Comparison of ENCODE assay signal across 8 mouse cellular contexts in genomic region chr6:99027542-99028160, GRCm38 (mm10).
DNase-seq lines count a peak whose midpoint lies in the region; ATAC-seq and TF ChIP-seq lines count a peak whose summit lies in the region.

No protein-coding gene starts in this region.

- H3ac ChIP-seq in myocyte (ENCODE audit: control insufficient read depth, insufficient read length): peak overlapping the region; percentile 99

- 15% methylated on average over 22 of the region's 22 CpGs for WGBS in kidney, adult 2 months
- 1% methylated on average over 21 of the region's 22 CpGs for WGBS in intestine, embryonic 15.5 days

- H3K4me1 ChIP-seq in kidney, adult 2 months (ENCODE audit: control insufficient read depth, insufficient read depth, low read length): no peaks in the 10 kb centered on the region
- H3K4me1 ChIP-seq in cortical plate, adult 2 months (ENCODE audit: control insufficient read depth, insufficient read depth, low read length): no peaks in the 10 kb centered on the region; the same call in 1 of the 2 replicates
- peaks cover 16% of the 10 kb centered on the region for H3K4me1 ChIP-seq in intestine, embryonic 15.5 days (replicated peaks)

- peak overlapping the region; percentile 79 for H3K4me3 ChIP-seq in kidney, adult 2 months (ENCODE audit: insufficient read depth, low read depth, low read length)
- H3K4me3 ChIP-seq in cortical plate, adult 2 months (ENCODE audit: insufficient read depth, low read length): peak overlapping the region; percentile 88
- H3K4me3 ChIP-seq in intestine, embryonic 15.5 days (replicated peaks): peak overlapping the region; percentile 69
- H3K4me3 ChIP-seq in myocyte: peak overlapping the region; percentile 63

- peak overlapping the region; percentile 87 for H3K9ac ChIP-seq in intestine, embryonic 15.5 days

- no peak for TF ChIP-seq CTCF in kidney, adult 2 months (conservative IDR thresholded peaks at IDR 0.05; ENCODE audit: insufficient read depth, insufficient read length, low read depth, low read length)
- TF ChIP-seq CTCF in cortical plate, adult 2 months (IDR thresholded peaks at IDR 0.05; ENCODE audit: extremely low read depth, insufficient read depth, low read length): no peak

- ATAC-seq in intestine, embryonic 15.5 days: peak; percentile 40; the same call in 1 of the 2 replicates

- no peak for TF ChIP-seq POLR2A in kidney, adult 2 months (IDR thresholded peaks at IDR 0.05; ENCODE audit: low read depth, low read length)
- no peak for TF ChIP-seq POLR2A in cortical plate, adult 2 months (IDR thresholded peaks at IDR 0.05; ENCODE audit: extremely low read depth, insufficient read depth, low read length)
- no peak for TF ChIP-seq POLR2A in myocyte (IDR thresholded peaks at IDR 0.05; ENCODE audit: insufficient read length, low read depth)

- DNase-seq in kidney, adult 2 months: peak; percentile 16
- no peak for DNase-seq in kidney, adult 18-20 months
- peak; percentile 35 for DNase-seq in CD4-positive helper T cell, adult 2 months (ENCODE audit: low read depth, low spot score)
- no peak for DNase-seq in adrenal gland, postnatal 10 days
- no peak for DNase-seq in thymus, postnatal 14 days

- peak overlapping the region; percentile 86 for H3K4me2 ChIP-seq in intestine, embryonic 15.5 days (replicated peaks)
- peak overlapping the region; percentile 89 for H3K4me2 ChIP-seq in myocyte (ENCODE audit: low read depth)

- no peaks in the 10 kb centered on the region for H3K36me3 ChIP-seq in kidney, adult 2 months (ENCODE audit: control insufficient read depth, insufficient read depth, low read length)
- H3K36me3 ChIP-seq in intestine, embryonic 15.5 days: no peaks in the 10 kb centered on the region
- H3K36me3 ChIP-seq in myocyte (ENCODE audit: control insufficient read depth, insufficient read depth): no peaks in the 10 kb centered on the region

- H3K27ac ChIP-seq in kidney, adult 2 months (ENCODE audit: insufficient read depth, low read depth, low read length): peak overlapping the region; percentile 65; the same call in 1 of the 2 replicates
- peak overlapping the region; percentile 90 for H3K27ac ChIP-seq in cortical plate, adult 2 months (ENCODE audit: insufficient read depth, low read length)
- H3K27ac ChIP-seq in intestine, embryonic 15.5 days: peak overlapping the region; percentile 92

- no peaks in the 10 kb centered on the region for H3K27me3 ChIP-seq in kidney, adult 2 months (replicated peaks; ENCODE audit: control insufficient read depth, insufficient read depth, low read length)
- H3K27me3 ChIP-seq in intestine, embryonic 15.5 days (replicated peaks): no peaks in the 10 kb centered on the region
- H3K27me3 ChIP-seq in myocyte (ENCODE audit: control insufficient read depth, insufficient read depth, insufficient read length): no peaks in the 10 kb centered on the region

- no peaks in the 10 kb centered on the region for H3K9me3 ChIP-seq in intestine, embryonic 15.5 days

- H3K79me2 ChIP-seq in myocyte (ENCODE audit: control insufficient read depth, insufficient read depth): peaks cover 46% of the 10 kb centered on the region

TF ChIP-seq in myocyte, 11 proteins besides CTCF, POLR2A, EP300 and RAD21:
- TF ChIP-seq MYOD1 (IDR thresholded peaks at IDR 0.05; ENCODE audit: control insufficient read depth in 1 of 3, insufficient read length in 2 of 3, low read depth in 2 of 3): no peak
- TF ChIP-seq TCF12 (IDR thresholded peaks at IDR 0.05; ENCODE audit: insufficient read depth, poor library complexity, severe bottlenecking): no peak
- TF ChIP-seq MYOG (IDR thresholded peaks at IDR 0.05; ENCODE audit: control insufficient read depth in 1 of 3, insufficient read depth in 1 of 3, insufficient read length in 2 of 3, low read depth in 2 of 3): no peak
- TF ChIP-seq E2F4 (IDR thresholded peaks at IDR 0.05; ENCODE audit: insufficient read depth): no peak
- no peak for TF ChIP-seq USF1 (IDR thresholded peaks at IDR 0.05; ENCODE audit: low read depth)
- no peak for TF ChIP-seq REST (IDR thresholded peaks at IDR 0.05; ENCODE audit: insufficient read depth, insufficient read length)
- TF ChIP-seq MAX (IDR thresholded peaks at IDR 0.05; ENCODE audit: low read depth): no peak
- no peak for TF ChIP-seq TCF3 (IDR thresholded peaks at IDR 0.05; ENCODE audit: insufficient read length, low read depth)
- no peak for TF ChIP-seq SRF (IDR thresholded peaks at IDR 0.05; ENCODE audit: control insufficient read depth, insufficient read length, low read depth)
- TF ChIP-seq POLR2AphosphoS2 (IDR thresholded peaks at IDR 0.05; ENCODE audit: insufficient read length, low read depth): no peak
- no peak for TF ChIP-seq CEBPB (IDR thresholded peaks at IDR 0.05; ENCODE audit: insufficient read depth, poor library complexity, severe bottlenecking)

Comparison
In these comparisons a context has a peak if more than half of its experiments do, and no peak if none do; other contexts are left out.
1. DNase-seq: peak in kidney, adult 2 months (single experiment) and CD4-positive helper T cell, adult 2 months (single experiment); none in kidney, adult 18-20 months (single experiment), adrenal gland, postnatal 10 days (single experiment) and thymus, postnatal 14 days (single experiment).
2. Peak in every context shown above with its lines, with median percentiles within 50 percentile points of each other: H3K27ac ChIP-seq and H3K4me3 ChIP-seq.